30 mouse cellular contexts compared by ENCODE assay signal in the genomic region with DNA sequence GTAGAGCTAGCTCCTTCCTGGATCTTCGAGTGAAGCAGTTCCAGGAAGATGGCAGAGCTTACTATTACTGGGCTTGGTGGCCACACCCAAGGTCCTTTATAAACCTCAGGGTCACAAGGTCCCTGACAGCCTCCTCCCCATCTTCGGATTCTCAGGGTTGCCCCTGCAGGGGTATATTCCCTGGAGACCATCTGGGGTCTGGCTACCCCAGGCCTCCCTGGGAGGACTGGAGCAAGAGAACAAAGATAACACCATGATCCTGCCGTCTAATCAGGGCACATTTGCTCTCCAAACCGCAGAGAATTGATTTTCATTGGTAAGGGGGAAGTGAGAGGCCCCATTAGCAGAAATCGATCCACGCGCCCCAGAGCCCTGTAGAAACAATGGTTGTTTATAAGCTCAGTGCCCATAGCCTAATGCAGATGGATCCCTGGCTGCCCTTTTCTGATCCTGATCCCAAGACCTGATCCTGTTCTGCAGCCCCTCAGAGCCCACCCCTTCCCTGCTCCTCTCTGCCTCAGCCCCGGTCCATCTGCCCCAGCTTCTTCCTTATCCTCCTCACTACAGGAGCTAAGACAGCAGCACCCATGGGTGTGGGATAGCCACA. TPM values are rescaled to one million over a fixed set of nuclear protein-coding genes. Genes with fewer than 3 reads are reported as not detected.
DNase-seq lines count a peak whose midpoint lies in the region; ATAC-seq and TF ChIP-seq lines count a peak whose summit lies in the region.
"Had no signal": no experiment of that assay in that cellular context is flagged by ENCODE, and none has a peak within 500 bp of the region (broad histone marks: within the 10 kb centered on the region; RNA-seq: fewer than 3 reads in every experiment).

No protein-coding gene starts in this region.

- no peak overlapping the region for H3K4me2 ChIP-seq in hindbrain, postnatal 0 days (ENCODE audit: low read depth, low read length)
- H3K4me2 ChIP-seq in neural tube, embryonic 11.5 days (ENCODE audit: low read depth) = no peak overlapping the region
- H3K4me2 ChIP-seq in hindbrain, embryonic 12.5 days (replicated peaks) = no peak overlapping the region
- no peak overlapping the region for H3K4me2 ChIP-seq in neural tube, embryonic 13.5 days
- H3K4me2 ChIP-seq: embryonic facial prominence, embryonic 15.5 days; hindbrain, embryonic 15.5 days; limb, embryonic 13.5 days; liver, embryonic 12.5 days had no signal

- WGBS in hindbrain, embryonic 10.5 days = 32% methylated on average over 8 of the region's 8 CpGs
- WGBS in hindbrain, postnatal 0 days = 36% methylated on average over 8 of the region's 8 CpGs
- WGBS in neural tube, embryonic 11.5 days = 40% methylated on average over 8 of the region's 8 CpGs
- 22% methylated on average over 8 of the region's 8 CpGs for WGBS in hindbrain, embryonic 12.5 days
- 33% methylated on average over 8 of the region's 8 CpGs for WGBS in neural tube, embryonic 13.5 days

- no peak for ATAC-seq in hindbrain, postnatal 0 days
- ATAC-seq in neural tube, embryonic 11.5 days (ENCODE audit: insufficient read depth, low FRiP score, low TSS enrichment) = no peak
- ATAC-seq in hindbrain, embryonic 12.5 days (ENCODE audit: low FRiP score) = peak; percentile 45; the same call in 1 of the 2 replicates
- no peak for ATAC-seq in neural tube, embryonic 13.5 days (ENCODE audit: low read depth)
- ATAC-seq in megakaryocyte progenitor cell, adult 5-6 weeks (replicated peaks; ENCODE audit: poor library complexity) = no peak
- no peak for ATAC-seq in inflammation-experienced regulatory T-cells, adult 6 months
- ATAC-seq: intestine, postnatal 0 days; liver, embryonic 12.5 days had no signal

- H3K4me1 ChIP-seq in hindbrain, embryonic 10.5 days (replicated peaks) = peaks cover 51% of the 10 kb centered on the region
- H3K4me1 ChIP-seq in hindbrain, postnatal 0 days (ENCODE audit: insufficient read depth, low read length) = no peaks in the 10 kb centered on the region
- peaks cover 5% of the 10 kb centered on the region for H3K4me1 ChIP-seq in neural tube, embryonic 11.5 days (ENCODE audit: control insufficient read depth, insufficient read depth, low read length)
- H3K4me1 ChIP-seq in hindbrain, embryonic 12.5 days = peaks cover 30% of the 10 kb centered on the region
- H3K4me1 ChIP-seq in neural tube, embryonic 13.5 days (replicated peaks) = peaks cover 32% of the 10 kb centered on the region
- H3K4me1 ChIP-seq: embryonic facial prominence, embryonic 15.5 days had no signal

- no peak for TF ChIP-seq CTCF in hindbrain, postnatal 0 days (IDR thresholded peaks at IDR 0.05; ENCODE audit: low read depth)

- no peaks in the 10 kb centered on the region for H3K36me3 ChIP-seq in hindbrain, embryonic 10.5 days
- H3K36me3 ChIP-seq in hindbrain, postnatal 0 days (ENCODE audit: insufficient read depth, low read length) = no peaks in the 10 kb centered on the region
- no peaks in the 10 kb centered on the region for H3K36me3 ChIP-seq in neural tube, embryonic 11.5 days (ENCODE audit: control insufficient read depth, insufficient read depth, low read length)
- no peaks in the 10 kb centered on the region for H3K36me3 ChIP-seq in hindbrain, embryonic 12.5 days
- H3K36me3 ChIP-seq in neural tube, embryonic 13.5 days = no peaks in the 10 kb centered on the region
- H3K36me3 ChIP-seq: embryonic facial prominence, embryonic 15.5 days; G1E; hindbrain, embryonic 15.5 days; limb, embryonic 13.5 days; liver, embryonic 12.5 days had no signal

- no peaks in the 10 kb centered on the region for H3K9me3 ChIP-seq in hindbrain, embryonic 10.5 days
- H3K9me3 ChIP-seq in hindbrain, postnatal 0 days (ENCODE audit: low read length) = no peaks in the 10 kb centered on the region
- no peaks in the 10 kb centered on the region for H3K9me3 ChIP-seq in neural tube, embryonic 11.5 days (ENCODE audit: control insufficient read depth, low read length)
- no peaks in the 10 kb centered on the region for H3K9me3 ChIP-seq in hindbrain, embryonic 12.5 days (replicated peaks)
- H3K9me3 ChIP-seq in neural tube, embryonic 13.5 days = no peaks in the 10 kb centered on the region
- H3K9me3 ChIP-seq: embryonic facial prominence, embryonic 15.5 days; G1E; hindbrain, embryonic 15.5 days; limb, embryonic 13.5 days; liver, embryonic 12.5 days had no signal

- no peak overlapping the region for H3K9ac ChIP-seq in hindbrain, postnatal 0 days (replicated peaks; ENCODE audit: low read length)
- H3K9ac ChIP-seq in neural tube, embryonic 11.5 days (ENCODE audit: low read length) = no peak overlapping the region
- H3K9ac ChIP-seq in hindbrain, embryonic 12.5 days = no peak overlapping the region
- H3K9ac ChIP-seq in neural tube, embryonic 13.5 days = peak overlapping the region; percentile 31; the same call in 1 of the 2 replicates
- H3K9ac ChIP-seq: embryonic facial prominence, embryonic 15.5 days; hindbrain, embryonic 15.5 days; limb, embryonic 13.5 days; liver, embryonic 12.5 days had no signal

- peak; percentile 49 for DNase-seq in hindbrain, embryonic 10.5 days (ENCODE audit: low spot score)
- no peak for DNase-seq in hindbrain, postnatal 0 days (ENCODE audit: low spot score)
- peak; percentile 30 for DNase-seq in neural tube, embryonic 11.5 days (ENCODE audit: low spot score)
- no peak for DNase-seq in neural tube, embryonic 10.5 days (ENCODE audit: extremely low spot score, low spot score)
- DNase-seq: adrenal gland, adult 2 months; B cell, adult 2 months; cerebellum, adult 11 months; cerebellum, adult 9-11 months; gastrocnemius, adult 2 months; kidney, postnatal 25 days; lung, adult 18-20 months; lung, postnatal 10 days had no signal

- peak overlapping the region; percentile 83 for H3K27ac ChIP-seq in hindbrain, embryonic 10.5 days
- H3K27ac ChIP-seq in hindbrain, postnatal 0 days = no peak overlapping the region
- H3K27ac ChIP-seq in neural tube, embryonic 11.5 days (ENCODE audit: low read depth, low read length) = 0 out of 2 replicates have a peak overlapping the region, but pooled peaks have one; percentile 45
- H3K27ac ChIP-seq in hindbrain, embryonic 12.5 days = peak overlapping the region; percentile 67
- H3K27ac ChIP-seq in neural tube, embryonic 13.5 days (replicated peaks) = peak overlapping the region; percentile 38
- H3K27ac ChIP-seq: embryonic facial prominence, embryonic 15.5 days; gastrocnemius, adult 2 months; hindbrain, embryonic 15.5 days; limb, embryonic 13.5 days; liver, embryonic 12.5 days had no signal

- peaks cover 21% of the 10 kb centered on the region; the same call in 1 of the 2 replicates for H3K27me3 ChIP-seq in hindbrain, embryonic 10.5 days (ENCODE audit: insufficient read depth, poor library complexity, severe bottlenecking)
- H3K27me3 ChIP-seq in hindbrain, postnatal 0 days (ENCODE audit: insufficient read depth, low read length) = no peaks in the 10 kb centered on the region
- no peaks in the 10 kb centered on the region for H3K27me3 ChIP-seq in neural tube, embryonic 11.5 days (ENCODE audit: control insufficient read depth, insufficient read depth, low read length)
- 0 out of 2 replicates have a peak, but pooled peaks cover 6% of the 10 kb centered on the region for H3K27me3 ChIP-seq in hindbrain, embryonic 12.5 days
- H3K27me3 ChIP-seq in neural tube, embryonic 13.5 days = peaks cover 14% of the 10 kb centered on the region; the same call in 1 of the 2 replicates
- H3K27me3 ChIP-seq: CH12.LX; embryonic facial prominence, embryonic 15.5 days; hindbrain, embryonic 15.5 days; liver, embryonic 12.5 days had no signal

- H3K4me3 ChIP-seq in hindbrain, embryonic 10.5 days = no peak overlapping the region
- no peak overlapping the region for H3K4me3 ChIP-seq in hindbrain, postnatal 0 days (ENCODE audit: low read length)
- no peak overlapping the region for H3K4me3 ChIP-seq in neural tube, embryonic 11.5 days (ENCODE audit: low read depth, low read length)
- no peak overlapping the region for H3K4me3 ChIP-seq in hindbrain, embryonic 12.5 days
- H3K4me3 ChIP-seq in neural tube, embryonic 13.5 days = no peak overlapping the region
- H3K4me3 ChIP-seq: embryonic facial prominence, embryonic 15.5 days; gastrocnemius, adult 2 months; hindbrain, embryonic 15.5 days; limb, embryonic 13.5 days; liver, embryonic 12.5 days had no signal

RNA-seq across cellular contexts. Expression of a gene that starts 48.8 kb away (rescaled TPM):
- not detected in 2 replicates for polyA plus RNA-seq in hindbrain, embryonic 10.5 days (2016; fragmentation: Nextera tagmentation; extraction: Ambion mirVana)
- not detected in 2 replicates for total RNA-seq in hindbrain, postnatal 0 days (2014; rRNA removed)
- polyA plus RNA-seq in hindbrain, postnatal 0 days (2015; fragmentation: Nextera tagmentation; extraction: Ambion mirVana) = not detected in 2 replicates
- 0.12 and 0.22 TPM in 2 replicates for polyA plus RNA-seq in neural tube, embryonic 11.5 days (2014; fragmentation: Nextera tagmentation; extraction: Ambion mirVana)
- 0.08 TPM in 1 of 2 replicates, not detected in the other for polyA plus RNA-seq in hindbrain, embryonic 12.5 days (2016; fragmentation: Nextera tagmentation; extraction: Ambion mirVana)
- 0.07 TPM in 1 of 2 replicates, not detected in the other for polyA plus RNA-seq in neural tube, embryonic 13.5 days (2015; fragmentation: Nextera tagmentation; extraction: Ambion mirVana)
- total RNA-seq in megakaryocyte progenitor cell, adult 5-6 weeks (2015) = not detected in 2 replicates
- not detected in 2 replicates for total RNA-seq in megakaryocyte progenitor cell, adult 5-6 weeks (2017)
- polyA plus RNA-seq in inflammation-experienced regulatory T-cells, adult 6 months (2017; shearing (Covaris generic)) = not detected
- total RNA-seq: adrenal gland, adult 2 months; adrenal gland, postnatal 4 days; CH12.LX; gastrocnemius, adult 2 months; layer of hippocampus, adult 8-10 months; left cerebral cortex, postnatal 25 days; monocyte, adult 5-6 weeks had no signal
- polyA plus RNA-seq: adrenal gland, adult 2 months; cortical plate, adult 2 months; G1E; heart, postnatal 0 days; hindbrain, embryonic 15.5 days; liver, embryonic 12.5 days; neural tube, embryonic 14.5 days had no signal

Comparison
In these comparisons a context has a peak if more than half of its experiments do, and no peak if none do; other contexts are left out.
1. DNase-seq: peak in hindbrain, embryonic 10.5 days (single experiment) and neural tube, embryonic 11.5 days (single experiment); none in hindbrain, postnatal 0 days (single experiment) and neural tube, embryonic 10.5 days (single experiment).